Mouse (Mus musculus) hindbrain, postnatal 0 days (tissue): ENCODE data around the gene Shbg. TPM values are rescaled to one million over a fixed set of nuclear protein-coding genes. Genes with fewer than 3 reads are reported as not detected.

Experiments used
- ATAC-seq: fragments of 200-750 bp; cut with Nextera tagmentation; 2 replicates; pipeline ENCODE4 v1.8.0; 2017; ENCODE audit warnings: mild to moderate bottlenecking, moderate TSS enrichment, moderate library complexity
- DNase-seq: peaks from one replicate; pipeline ENCODE4 v3.0.0-alpha.2; 2015; ENCODE audit warnings: low spot score
- H3K27ac ChIP-seq: fragments of 300-500 bp; sonication (generic); 2 replicates; pipeline ENCODE4 v1.5.1; 2014; ENCODE audit warnings: mild to moderate bottlenecking
- H3K27me3 ChIP-seq: fragments of 300-500 bp; sonication (generic); 2 replicates; pipeline ENCODE4 v1.6.1; 2014; ENCODE audit warnings: low read length, mixed read lengths; ENCODE audit not compliant: insufficient read depth
- H3K36me3 ChIP-seq: fragments of 300-500 bp; sonication (generic); 2 replicates; pipeline ENCODE4 v1.6.1; 2014; ENCODE audit warnings: low read length, mixed read lengths; ENCODE audit not compliant: insufficient read depth
- H3K4me1 ChIP-seq: fragments of 300-500 bp; sonication (generic); 2 replicates; pipeline ENCODE4 v1.6.1; 2014; ENCODE audit warnings: antibody characterized with exemption, low read length, mixed read lengths; ENCODE audit not compliant: insufficient read depth
- H3K4me2 ChIP-seq: fragments of 300-500 bp; sonication (generic); 2 replicates; pipeline ENCODE4 v1.6.1; 2014; ENCODE audit warnings: low read depth, mild to moderate bottlenecking, low read length, moderate library complexity, mixed read lengths
- H3K4me3 ChIP-seq: fragments of 300-500 bp; sonication (generic); 2 replicates; pipeline ENCODE4 v1.5.1; 2014; ENCODE audit warnings: low read length
- H3K9ac ChIP-seq: fragments of 300-500 bp; sonication (generic); replicated peaks from 2 replicates; pipeline ENCODE4 v1.6.1; 2014; ENCODE audit warnings: mild to moderate bottlenecking, low read length, moderate library complexity, mixed read lengths
- H3K9me3 ChIP-seq: fragments of 300-500 bp; sonication (generic); 2 replicates; pipeline ENCODE4 v1.6.1; 2016; ENCODE audit warnings: low read length, mixed read lengths
- CTCF ChIP-seq: IDR thresholded peaks from 2 replicates; pipeline ENCODE4 v1.5.1; 2016; ENCODE audit warnings: antibody characterized with exemption, control low read depth, low read depth
- WGBS: fragments of 180-500 bp; shearing (Covaris S2); extraction: QIAGEN DNeasy Blood & Tissue Kit; methylation state at CpG from one replicate; pipeline ENCODE4 v1.1.7; 2014; 5-methylcytosine and 5-hydroxymethylcytosine counted together
- polyA plus RNA-seq: library from polyadenylated mRNA; unstranded; fragments of >200 nt; fragmentation: Nextera tagmentation; extraction: Ambion mirVana; gene quantifications from 2 replicates; pipeline ENCODE4 v1.2.1, GENCODE M21; 2015
- total RNA-seq: library from RNA; depleted of rRNA; stranded (reverse); fragments of >200 nt; gene quantifications from 2 replicates; pipeline ENCODE4 v1.2.3, GENCODE M21; 2014

The Shbg gene
- total and polyA plus RNA-seq, 2 experiments from 2014 or later, result not detected

GRCm38 (mm10) chr11:69662967-69663671 is 45.4 kb upstream of the Shbg start:
- Histone ChIP-seq H3K27me3 (no peaks in the 10 kb centered on the region), H3K4me1 (no peaks in the 10 kb centered on the region), H3K9ac (peak overlapping the region; percentile 61), H3K9me3 (no peaks in the 10 kb centered on the region), H3K36me3 (peaks cover 36% of the 10 kb centered on the region), H3K27ac (peak overlapping the region; percentile 94), H3K4me3 (peak overlapping the region; percentile 54), H3K4me2 (peak overlapping the region; percentile 54)
- 70% methylated on average over 13 of the region's 13 CpGs for WGBS
- TF ChIP-seq CTCF, result no peak
- ATAC-seq, result peak; percentile 4; the same call in 1 of the 2 replicates
- DNase-seq, result no peak

GRCm38 (mm10) chr11:69662213-69662966 is 44.7 kb upstream of the Shbg start, which contains the start of gene Mpdu1:
Gene Mpdu1, minus strand, starts transcription at chr11:69662642.
- Histone ChIP-seq H3K4me2 (peak within 1 kb of the TSS; percentile 54), H3K9ac (peak within 1 kb of the TSS; percentile 61), H3K27me3 (no peaks in the 10 kb centered on the region), H3K4me3 (peak within 1 kb of the TSS; percentile 54), H3K27ac (peak within 1 kb of the TSS; percentile 94), H3K4me1 (no peaks in the 10 kb centered on the region), H3K36me3 (peaks cover 35% of the 10 kb centered on the region), H3K9me3 (no peaks in the 10 kb centered on the region)
- peak; percentile 99 for DNase-seq
- TF ChIP-seq CTCF, result peak; percentile 68
- peak; percentile 97 for ATAC-seq
- WGBS, result under 1% methylated on average over 48 of the region's 48 CpGs

- H3K4me1 ChIP-seq, result no peaks in the 10 kb centered on the region
- peak overlapping the region; percentile 61; the same call in 1 of the 2 replicates for H3K9ac ChIP-seq
- H3K27me3 ChIP-seq, result no peaks in the 10 kb centered on the region
- DNase-seq (no peak), ATAC-seq (no peak)
- no peaks in the 10 kb centered on the region for H3K9me3 ChIP-seq
- WGBS, result 60% methylated on average over 3 of the region's 3 CpGs
- peak overlapping the region; percentile 54 for H3K4me3 ChIP-seq
- peak overlapping the region; percentile 54 for H3K4me2 ChIP-seq
- H3K36me3 ChIP-seq, result peaks cover 30% of the 10 kb centered on the region
- no peak for TF ChIP-seq CTCF
- peak overlapping the region; percentile 94; the same call in 1 of the 2 replicates for H3K27ac ChIP-seq
These were observed 43.6 kb upstream of the Shbg start for GRCm38 (mm10) chr11:69661221-69661881.

GRCm38 (mm10) chr11:69657462-69657881 is 39.8 kb upstream of the Shbg start:
- no peak overlapping the region for H3K4me2 ChIP-seq
- TF ChIP-seq CTCF, result no peak
- H3K27me3 ChIP-seq, result no peaks in the 10 kb centered on the region
- no peak overlapping the region for H3K27ac ChIP-seq
- H3K36me3 ChIP-seq, result peaks cover 20% of the 10 kb centered on the region
- H3K4me1 ChIP-seq, result no peaks in the 10 kb centered on the region
- 82% methylated on average over 15 of the region's 15 CpGs for WGBS
- no peaks in the 10 kb centered on the region for H3K9me3 ChIP-seq
- ATAC-seq, result no peak
- DNase-seq, result no peak
- H3K4me3 ChIP-seq, result no peak overlapping the region
- no peak overlapping the region for H3K9ac ChIP-seq

- Histone ChIP-seq H3K9me3 (no peaks in the 10 kb centered on the region), H3K4me2 (no peak overlapping the region), H3K9ac (0 out of 2 replicates have a peak overlapping the region, but pooled peaks have one; percentile 17), H3K27ac (no peak overlapping the region), H3K27me3 (no peaks in the 10 kb centered on the region), H3K4me1 (no peaks in the 10 kb centered on the region), H3K36me3 (peaks cover 27% of the 10 kb centered on the region), H3K4me3 (no peak overlapping the region)
- WGBS, result 83% methylated on average over 10 of the region's 10 CpGs
- no peak for ATAC-seq
- peak; percentile 88 for TF ChIP-seq CTCF
- DNase-seq, result peak; percentile 86
These were observed 39.1 kb upstream of the Shbg start for GRCm38 (mm10) chr11:69656617-69657461.

GRCm38 (mm10) chr11:69656065-69656455 is 38.4 kb upstream of the Shbg start:
- Histone ChIP-seq H3K27ac (no peak overlapping the region), H3K4me2 (no peak overlapping the region), H3K27me3 (no peaks in the 10 kb centered on the region), H3K4me1 (no peaks in the 10 kb centered on the region), H3K9ac (no peak overlapping the region), H3K9me3 (no peaks in the 10 kb centered on the region), H3K4me3 (no peak overlapping the region), H3K36me3 (peaks cover 35% of the 10 kb centered on the region)
- TF ChIP-seq CTCF, result no peak
- ATAC-seq (no peak), DNase-seq (no peak)
- 86% methylated on average over 5 of the region's 5 CpGs for WGBS
